Mouse (Mus musculus): ENCODE results near the gene Myod1. TPM values are rescaled to one million over a fixed set of nuclear protein-coding genes. Genes with fewer than 3 reads are reported as not detected.

Gene Myod1
- total RNA-seq, 2 experiments from 2014 or later, result 0.18 TPM; not detected in 1

- no peak for DNase-seq (ENCODE audit: low spot score in 2 of 2)
Observed at GRCm38 (mm10) chr7:46391701-46392100, 15.4 kb downstream of the Myod1 start.

- DNase-seq (ENCODE audit: low spot score in 2 of 2), result peak; percentile 64 to 83
Observed at GRCm38 (mm10) chr7:46393116-46393515, 16.8 kb downstream of the Myod1 start.

- DNase-seq (ENCODE audit: low spot score in 2 of 2), result no peak
Observed at GRCm38 (mm10) chr7:46393718-46394511, 17.6 kb downstream of the Myod1 start.

- no peak for DNase-seq (ENCODE audit: low spot score in 2 of 2)
Observed at GRCm38 (mm10) chr7:46394933-46395332, 18.7 kb downstream of the Myod1 start.

GRCm38 (mm10) chr7:46395571-46395970 is 19.3 kb downstream of the Myod1 start:
- DNase-seq (ENCODE audit: low spot score in 2 of 2), result no peak

GRCm38 (mm10) chr7:46396231-46396927 is 20.1 kb downstream of the Myod1 start, which contains the start of gene Kcnc1:
Gene Kcnc1 (plus strand): TSS chr7:46396497.
- peak; percentile 45 to 71 for DNase-seq (ENCODE audit: low spot score in 2 of 2)

- peak; percentile 61 to 74 for DNase-seq (ENCODE audit: low spot score in 2 of 2)
Observed at GRCm38 (mm10) chr7:46396928-46397731, 20.9 kb downstream of the Myod1 start.

- DNase-seq (ENCODE audit: low spot score in 2 of 2), result no peak
Observed at GRCm38 (mm10) chr7:46397732-46398333, 21.6 kb downstream of the Myod1 start.

- no peak for DNase-seq (ENCODE audit: low spot score in 2 of 2)
Observed at GRCm38 (mm10) chr7:46398612-46399011, 22.3 kb downstream of the Myod1 start.

- no peak for DNase-seq (ENCODE audit: low spot score in 2 of 2)
Observed at GRCm38 (mm10) chr7:46399676-46400075, 23.4 kb downstream of the Myod1 start.

GRCm38 (mm10) chr7:46400346-46400745 is 24.1 kb downstream of the Myod1 start:
- no peak for DNase-seq (ENCODE audit: low spot score in 2 of 2)

GRCm38 (mm10) chr7:46401371-46402180 is 25.3 kb downstream of the Myod1 start:
- no peak for DNase-seq (ENCODE audit: low spot score in 2 of 2)

GRCm38 (mm10) chr7:46403616-46404485 is 27.6 kb downstream of the Myod1 start:
- no peak for DNase-seq (ENCODE audit: low spot score in 2 of 2)

GRCm38 (mm10) chr7:46404756-46405155 is 28.5 kb downstream of the Myod1 start:
- DNase-seq (ENCODE audit: low spot score in 2 of 2), result no peak

- no peak for DNase-seq (ENCODE audit: low spot score in 2 of 2)
Observed at GRCm38 (mm10) chr7:46408606-46409005, 32.3 kb downstream of the Myod1 start.

GRCm38 (mm10) chr7:46409204-46409789 is 33.0 kb downstream of the Myod1 start:
- no peak for DNase-seq (ENCODE audit: low spot score in 2 of 2)

- no peak for DNase-seq (ENCODE audit: low spot score in 2 of 2)
Observed at GRCm38 (mm10) chr7:46410727-46411126, 34.5 kb downstream of the Myod1 start.

- no peak for DNase-seq (ENCODE audit: low spot score in 2 of 2)
Observed at GRCm38 (mm10) chr7:46412823-46413222, 36.5 kb downstream of the Myod1 start.
